Mouse (Mus musculus): ENCODE results near the gene Mllt11.

- TF ChIP-seq CTCF (IDR thresholded peaks at IDR 0.05; ENCODE audit: extremely low read depth, insufficient read depth, low read length), result no peak
- no peak for TF ChIP-seq POLR2A (IDR thresholded peaks at IDR 0.05; ENCODE audit: extremely low read depth, insufficient read depth, low read length)
These were observed 38.9 kb upstream of the Mllt11 start for GRCm38 (mm10) chr3:95270766-95271364.
